Mouse (Mus musculus) thymus, adult 2 months (tissue): ENCODE results near the gene Moap1.

ENCODE experiments used
- CTCF ChIP-seq: fragments of 200-500 bp; IDR thresholded peaks from 2 replicates; pipeline ENCODE4 v1.5.1; 2012; ENCODE audit warnings: mild to moderate bottlenecking, control low read depth, low read length, moderate library complexity, borderline replicate concordance; ENCODE audit not compliant: control insufficient read depth, poor library complexity, insufficient read depth; ENCODE audit errors: extremely low read depth
- POLR2A ChIP-seq: fragments of 200-500 bp; IDR thresholded peaks from 2 replicates; pipeline ENCODE4 v1.6.1; 2012; ENCODE audit warnings: mild to moderate bottlenecking, low read length, control low read depth, moderate library complexity; ENCODE audit not compliant: control insufficient read depth, poor library complexity, insufficient read depth; ENCODE audit errors: extremely low read depth

GRCm38 (mm10) chr12:102776035-102776434 is 32.6 kb upstream of the Moap1 start:
- TF ChIP-seq POLR2A (no peak), CTCF (no peak)
